Mouse (Mus musculus) heart, postnatal 0 days (tissue): ENCODE measurements around the gene Mcpt1.
"Not testable (repeated sequence)": the region's sequence is repeated elsewhere in the genome, so short reads cannot be mapped to it uniquely, and the experiment has no call there.

ENCODE experiments used
- CTCF ChIP-seq: IDR thresholded peaks from 2 replicates; pipeline ENCODE4 v1.5.1; 2016; ENCODE audit warnings: antibody characterized with exemption, control low read depth, low read depth
- EP300 ChIP-seq: IDR thresholded peaks from 2 replicates; pipeline ENCODE4 v1.6.1; 2016; ENCODE audit warnings: antibody characterized with exemption, low read depth

GRCm38 (mm10) chr14:56030395-56030794 is 12.6 kb downstream of the Mcpt1 start, which contains the start of gene Mcpt9:
- not testable (repeated sequence) for TF ChIP-seq EP300, CTCF
